ENCODE assay signal across 19 mouse cellular contexts in genomic region chr16:71678075-71678701, GRCm38 (mm10).
DNase-seq lines count a peak whose midpoint lies in the region; ATAC-seq and TF ChIP-seq lines count a peak whose summit lies in the region.
"Had no signal": no experiment of that assay in that cellular context is flagged by ENCODE, and none has a peak within 500 bp of the region (broad histone marks: within the 10 kb centered on the region; RNA-seq: fewer than 3 reads in every experiment).

No protein-coding gene starts in this region.

- H3K4me3 ChIP-seq in liver, adult 2 months (ENCODE audit: insufficient read depth, low read depth, low read length), result no peak overlapping the region
- no peak overlapping the region for H3K4me3 ChIP-seq in limb, embryonic 11.5 days (ENCODE audit: low read depth, low read length)
- no peak overlapping the region for H3K4me3 ChIP-seq in intestine, postnatal 0 days (ENCODE audit: low read depth, low read length)
- H3K4me3 ChIP-seq: embryonic facial prominence, embryonic 15.5 days; heart, embryonic 15.5 days; hindbrain, embryonic 15.5 days; limb, embryonic 15.5 days; lung, embryonic 15.5 days; midbrain, embryonic 12.5 days; neural tube, embryonic 13.5 days had no signal

- no peaks in the 10 kb centered on the region for H3K4me1 ChIP-seq in liver, adult 2 months (ENCODE audit: control insufficient read depth, insufficient read depth, low read length)
- H3K4me1 ChIP-seq in limb, embryonic 11.5 days (ENCODE audit: control insufficient read depth, insufficient read depth, low read length), result no peaks in the 10 kb centered on the region
- H3K4me1 ChIP-seq in intestine, postnatal 0 days (replicated peaks; ENCODE audit: control insufficient read depth, insufficient read depth, low read length), result no peaks in the 10 kb centered on the region
- H3K4me1 ChIP-seq: embryonic facial prominence, embryonic 15.5 days; heart, embryonic 15.5 days; limb, embryonic 15.5 days; lung, embryonic 15.5 days; midbrain, embryonic 12.5 days; neural tube, embryonic 13.5 days had no signal

- DNase-seq in liver, adult 2 months (ENCODE audit: extremely low read depth, low read depth, low spot score), result peak; percentile 12
- DNase-seq in liver, result no peak
- DNase-seq in brain, embryonic 14.5 days (ENCODE audit: low read depth), result peak; percentile 72
- peak; percentile 29 for DNase-seq in embryo, embryonic 11.5 days (ENCODE audit: low read depth, low spot score)
- DNase-seq in limb, embryonic 11.5 days (ENCODE audit: low spot score), result peak; percentile 68
- DNase-seq in right cerebral cortex, adult 2 months (ENCODE audit: low spot score in 2 of 2), result no peak
- DNase-seq: cerebellum, adult 18-20 months; heart, adult 11 months; retina, postnatal 1 day had no signal

- no peaks in the 10 kb centered on the region for H3K27me3 ChIP-seq in liver, adult 2 months (ENCODE audit: control insufficient read depth, insufficient read depth, low read length)
- H3K27me3 ChIP-seq in limb, embryonic 11.5 days (ENCODE audit: control insufficient read depth, insufficient read depth, low read length), result no peaks in the 10 kb centered on the region
- no peaks in the 10 kb centered on the region for H3K27me3 ChIP-seq in intestine, postnatal 0 days (replicated peaks; ENCODE audit: control insufficient read depth, insufficient read depth, low read length)
- H3K27me3 ChIP-seq: embryonic facial prominence, embryonic 15.5 days; heart, embryonic 15.5 days; hindbrain, embryonic 15.5 days; limb, embryonic 15.5 days; lung, embryonic 15.5 days; midbrain, embryonic 12.5 days; neural tube, embryonic 13.5 days had no signal

- H3K4me2 ChIP-seq in limb, embryonic 11.5 days (ENCODE audit: low read depth, severe bottlenecking), result no peak overlapping the region
- H3K4me2 ChIP-seq in intestine, postnatal 0 days (replicated peaks; ENCODE audit: low read depth), result no peak overlapping the region
- H3K4me2 ChIP-seq: embryonic facial prominence, embryonic 15.5 days; heart, embryonic 15.5 days; hindbrain, embryonic 15.5 days; limb, embryonic 15.5 days; lung, embryonic 15.5 days; midbrain, embryonic 12.5 days; neural tube, embryonic 13.5 days had no signal

- H3K27ac ChIP-seq in liver, adult 2 months (replicated peaks; ENCODE audit: insufficient read depth, low read depth, low read length), result no peak overlapping the region
- no peak overlapping the region for H3K27ac ChIP-seq in limb, embryonic 11.5 days (replicated peaks; ENCODE audit: low read depth, low read length)
- no peak overlapping the region for H3K27ac ChIP-seq in intestine, postnatal 0 days (ENCODE audit: low read depth, low read length)
- H3K27ac ChIP-seq: embryonic facial prominence, embryonic 15.5 days; heart, embryonic 15.5 days; hindbrain, embryonic 15.5 days; limb, embryonic 15.5 days; lung, embryonic 15.5 days; midbrain, embryonic 12.5 days; neural tube, embryonic 13.5 days had no signal

- ATAC-seq in limb, embryonic 11.5 days (ENCODE audit: insufficient number of reproducible peaks, low FRiP score, low TSS enrichment, low read depth), result no peak
- ATAC-seq in intestine, postnatal 0 days, result no peak
- ATAC-seq: activated CD4-positive, CD25-positive, alpha-beta regulatory T cell, adult 4 months; CD4-positive, CD25-positive, alpha-beta regulatory T cell, adult 4 months had no signal

- no peak for TF ChIP-seq POLR2A in liver, adult 2 months (IDR thresholded peaks at IDR 0.05; ENCODE audit: extremely low read depth, insufficient read depth, low read length)
- no peak for TF ChIP-seq POLR2A in brain, embryonic 14.5 days (IDR thresholded peaks at IDR 0.05; ENCODE audit: borderline replicate concordance, extremely low read depth, insufficient read depth, insufficient read length, poor library complexity, severe bottlenecking)

- no peaks in the 10 kb centered on the region for H3K79me2 ChIP-seq in liver, adult 2 months (ENCODE audit: control insufficient read depth, insufficient read depth, low read length)

- H3K9ac ChIP-seq in liver, adult 2 months (ENCODE audit: low read depth, low read length), result no peak overlapping the region
- H3K9ac ChIP-seq in limb, embryonic 11.5 days (ENCODE audit: low read length), result no peak overlapping the region
- H3K9ac ChIP-seq in intestine, postnatal 0 days (ENCODE audit: low read depth, low read length), result no peak overlapping the region
- H3K9ac ChIP-seq: embryonic facial prominence, embryonic 15.5 days; heart, embryonic 15.5 days; hindbrain, embryonic 15.5 days; limb, embryonic 15.5 days; lung, embryonic 15.5 days; midbrain, embryonic 12.5 days; neural tube, embryonic 13.5 days had no signal

- no peaks in the 10 kb centered on the region for H3K36me3 ChIP-seq in liver, adult 2 months (ENCODE audit: control insufficient read depth, insufficient read depth, low read length)
- H3K36me3 ChIP-seq in limb, embryonic 11.5 days (ENCODE audit: control insufficient read depth, insufficient read depth, low read length), result no peaks in the 10 kb centered on the region
- no peaks in the 10 kb centered on the region for H3K36me3 ChIP-seq in intestine, postnatal 0 days (ENCODE audit: control insufficient read depth, insufficient read depth)
- H3K36me3 ChIP-seq: embryonic facial prominence, embryonic 15.5 days; heart, embryonic 15.5 days; hindbrain, embryonic 15.5 days; limb, embryonic 15.5 days; lung, embryonic 15.5 days; midbrain, embryonic 12.5 days; neural tube, embryonic 13.5 days had no signal

- no peak for TF ChIP-seq CTCF in liver, adult 2 months (IDR thresholded peaks at IDR 0.05; ENCODE audit: low read depth, low read length)
- no peak for TF ChIP-seq CTCF in brain, embryonic 14.5 days (IDR thresholded peaks at IDR 0.05; ENCODE audit: borderline replicate concordance, extremely low read depth, insufficient read depth, insufficient read length)
- TF ChIP-seq CTCF in intestine, postnatal 0 days (IDR thresholded peaks at IDR 0.05; ENCODE audit: low read depth), result no peak

- WGBS in liver, adult 2 months, result 34% methylated on average over 2 of the region's 2 CpGs
- 2% methylated on average over 2 of the region's 2 CpGs for WGBS in limb, embryonic 11.5 days
- WGBS in intestine, postnatal 0 days, result 22% methylated on average over 2 of the region's 2 CpGs

- no peaks in the 10 kb centered on the region for H3K9me3 ChIP-seq in limb, embryonic 11.5 days (ENCODE audit: control insufficient read depth, low read length)
- no peaks in the 10 kb centered on the region for H3K9me3 ChIP-seq in intestine, postnatal 0 days (ENCODE audit: control insufficient read depth)
- H3K9me3 ChIP-seq: embryonic facial prominence, embryonic 15.5 days; heart, embryonic 15.5 days; hindbrain, embryonic 15.5 days; limb, embryonic 15.5 days; lung, embryonic 15.5 days; midbrain, embryonic 12.5 days; neural tube, embryonic 13.5 days had no signal

Comparison
In these comparisons a context has a peak if more than half of its experiments do, and no peak if none do; other contexts are left out.
1. DNase-seq: peak in liver, adult 2 months (single experiment), brain, embryonic 14.5 days (single experiment), embryo, embryonic 11.5 days (single experiment) and limb, embryonic 11.5 days (single experiment); none in liver (single experiment) and right cerebral cortex, adult 2 months (0 of 2).